Mouse (Mus musculus): ENCODE results near the gene Nr3c2. TPM values are rescaled to one million over a fixed set of nuclear protein-coding genes. Genes with fewer than 3 reads are reported as not detected.
A peak's percentile ranks its signal among the peaks of the same experiment; 100 is the strongest.

Nr3c2 gene
- polyA plus RNA-seq, 1 experiment from 2014 or later = 1.2 TPM

DNA sequence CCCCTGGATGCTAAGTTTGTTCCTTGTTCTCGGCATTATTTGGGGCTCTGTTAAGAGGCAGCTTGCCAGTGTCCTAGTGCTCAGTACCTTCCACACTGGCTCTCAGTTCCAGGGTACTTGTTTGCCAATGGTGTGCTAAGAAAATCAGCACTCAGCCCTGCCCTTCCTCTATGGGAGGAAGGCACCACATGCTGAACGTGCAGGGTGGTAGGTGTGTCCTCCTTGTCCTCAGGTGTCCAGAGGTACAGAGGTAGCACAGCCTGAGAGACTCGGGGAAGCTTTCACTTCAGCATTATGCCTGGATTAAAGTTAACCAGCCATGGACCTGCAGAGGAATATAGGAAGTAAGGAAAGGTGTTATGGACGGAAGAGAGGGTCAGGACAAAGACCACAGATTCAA is 99.0 kb downstream of the Nr3c2 start:
- Histone ChIP-seq H3K4me3 (ENCODE audit: low read depth, low read length) (no peak overlapping the region), H3K27ac (ENCODE audit: low read depth, low read length) (no peak overlapping the region), H3K27me3 (ENCODE audit: control insufficient read depth, insufficient read depth, low read length) (no peaks in the 10 kb centered on the region), H3K9me3 (ENCODE audit: control insufficient read depth, low read length) (no peaks in the 10 kb centered on the region), H3K4me1 (ENCODE audit: control insufficient read depth, insufficient read depth, low read length) (no peaks in the 10 kb centered on the region), H3K36me3 (ENCODE audit: control insufficient read depth, insufficient read depth, low read length) (no peaks in the 10 kb centered on the region), H3K9ac (ENCODE audit: low read length) (no peak overlapping the region), H3K4me2 (no peak overlapping the region)
- ATAC-seq (ENCODE audit: low FRiP score) (no peak), DNase-seq (ENCODE audit: low spot score, missing footprints) (no peak)
- 75% methylated on average over 4 of the region's 4 CpGs for WGBS

- Histone ChIP-seq H3K36me3 (ENCODE audit: control insufficient read depth, insufficient read depth, low read length) (no peaks in the 10 kb centered on the region), H3K9ac (ENCODE audit: low read length) (no peak overlapping the region), H3K27me3 (ENCODE audit: control insufficient read depth, insufficient read depth, low read length) (no peaks in the 10 kb centered on the region), H3K4me1 (ENCODE audit: control insufficient read depth, insufficient read depth, low read length) (peaks cover 3% of the 10 kb centered on the region; the same call in 1 of the 2 replicates), H3K27ac (ENCODE audit: low read depth, low read length) (no peak overlapping the region), H3K4me2 (no peak overlapping the region), H3K9me3 (ENCODE audit: control insufficient read depth, low read length) (no peaks in the 10 kb centered on the region), H3K4me3 (ENCODE audit: low read depth, low read length) (no peak overlapping the region)
- ATAC-seq (ENCODE audit: low FRiP score) (peak; percentile 73), DNase-seq (ENCODE audit: low spot score, missing footprints) (no peak)
- 76% methylated on average over 10 of the region's 10 CpGs for WGBS
Measured at GRCm38 (mm10) chr8:77009425-77009824, 110.2 kb downstream of the Nr3c2 start.

- H3K4me2 ChIP-seq = no peak overlapping the region
- H3K9me3 ChIP-seq (ENCODE audit: control insufficient read depth, low read length) = no peaks in the 10 kb centered on the region
- no peaks in the 10 kb centered on the region for H3K36me3 ChIP-seq (ENCODE audit: control insufficient read depth, insufficient read depth, low read length)
- no peak overlapping the region for H3K9ac ChIP-seq (ENCODE audit: low read length)
- peaks cover 3% of the 10 kb centered on the region; the same call in 1 of the 2 replicates for H3K4me1 ChIP-seq (ENCODE audit: control insufficient read depth, insufficient read depth, low read length)
- no peak for DNase-seq (ENCODE audit: low spot score, missing footprints)
- H3K4me3 ChIP-seq (ENCODE audit: low read depth, low read length) = no peak overlapping the region
- no peak overlapping the region for H3K27ac ChIP-seq (ENCODE audit: low read depth, low read length)
- WGBS = 62% methylated on average over 3 of the region's 3 CpGs
- ATAC-seq (ENCODE audit: low FRiP score) = no peak
- no peaks in the 10 kb centered on the region for H3K27me3 ChIP-seq (ENCODE audit: control insufficient read depth, insufficient read depth, low read length)
Measured at GRCm38 (mm10) chr8:77011985-77012384, 112.7 kb downstream of the Nr3c2 start.

DNA sequence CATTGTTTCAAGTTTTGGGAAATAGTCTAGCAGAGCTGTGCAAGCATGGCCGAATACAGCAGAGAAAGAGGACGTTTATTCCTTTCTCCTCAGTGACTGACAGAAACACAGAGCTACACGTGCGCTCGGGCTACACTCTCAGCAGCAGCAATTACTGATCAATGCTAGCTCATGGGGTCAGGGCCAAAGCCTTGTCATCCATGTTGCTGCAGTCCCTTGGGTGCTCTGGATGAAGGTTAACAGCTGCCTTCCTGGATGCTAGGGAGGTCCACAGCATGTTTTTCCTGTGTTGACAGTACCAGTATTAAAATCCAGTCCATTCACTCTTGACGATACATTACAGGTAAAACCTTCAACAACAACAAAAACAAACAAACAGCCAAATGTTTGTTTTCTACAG is 113.4 kb downstream of the Nr3c2 start:
- WGBS = 78% methylated on average over 6 of the region's 6 CpGs
- no peak for DNase-seq (ENCODE audit: low spot score, missing footprints)

GRCm38 (mm10) chr8:77016713-77017112 is 117.5 kb downstream of the Nr3c2 start:
- 90% methylated on average over 3 of the region's 3 CpGs for WGBS
- H3K9me3 ChIP-seq (ENCODE audit: control insufficient read depth, low read length) = no peaks in the 10 kb centered on the region
- DNase-seq (ENCODE audit: low spot score, missing footprints) (no peak), ATAC-seq (ENCODE audit: low FRiP score) (no peak)
- no peak overlapping the region for H3K27ac ChIP-seq (ENCODE audit: low read depth, low read length)
- peaks cover 3% of the 10 kb centered on the region; the same call in 1 of the 2 replicates for H3K4me1 ChIP-seq (ENCODE audit: control insufficient read depth, insufficient read depth, low read length)
- no peak overlapping the region for H3K4me3 ChIP-seq (ENCODE audit: low read depth, low read length)
- no peak overlapping the region for H3K9ac ChIP-seq (ENCODE audit: low read length)
- H3K27me3 ChIP-seq (ENCODE audit: control insufficient read depth, insufficient read depth, low read length) = no peaks in the 10 kb centered on the region
- no peaks in the 10 kb centered on the region for H3K36me3 ChIP-seq (ENCODE audit: control insufficient read depth, insufficient read depth, low read length)
- H3K4me2 ChIP-seq = no peak overlapping the region

More for the DNA sequence above, 113.4 kb downstream of the Nr3c2 start:
- Histone ChIP-seq H3K9ac (ENCODE audit: low read length) (no peak overlapping the region), H3K36me3 (ENCODE audit: control insufficient read depth, insufficient read depth, low read length) (no peaks in the 10 kb centered on the region), H3K27me3 (ENCODE audit: control insufficient read depth, insufficient read depth, low read length) (no peaks in the 10 kb centered on the region), H3K4me1 (ENCODE audit: control insufficient read depth, insufficient read depth, low read length) (peaks cover 3% of the 10 kb centered on the region; the same call in 1 of the 2 replicates), H3K4me3 (ENCODE audit: low read depth, low read length) (no peak overlapping the region), H3K27ac (ENCODE audit: low read depth, low read length) (no peak overlapping the region), H3K4me2 (no peak overlapping the region), H3K9me3 (ENCODE audit: control insufficient read depth, low read length) (no peaks in the 10 kb centered on the region)
- no peak for ATAC-seq (ENCODE audit: low FRiP score)

GRCm38 (mm10) chr8:77023837-77024710 is 124.8 kb downstream of the Nr3c2 start:
- Histone ChIP-seq H3K4me1 (ENCODE audit: control insufficient read depth, insufficient read depth, low read length) (no peaks in the 10 kb centered on the region), H3K27me3 (ENCODE audit: control insufficient read depth, insufficient read depth, low read length) (no peaks in the 10 kb centered on the region), H3K9ac (ENCODE audit: low read length) (no peak overlapping the region), H3K27ac (ENCODE audit: low read depth, low read length) (no peak overlapping the region), H3K4me3 (ENCODE audit: low read depth, low read length) (no peak overlapping the region), H3K4me2 (no peak overlapping the region), H3K36me3 (ENCODE audit: control insufficient read depth, insufficient read depth, low read length) (no peaks in the 10 kb centered on the region), H3K9me3 (ENCODE audit: control insufficient read depth, low read length) (no peaks in the 10 kb centered on the region)
- ATAC-seq (ENCODE audit: low FRiP score) = no peak
- DNase-seq (ENCODE audit: low spot score, missing footprints) = peak; percentile 70
- WGBS = 88% methylated on average over 13 of the region's 13 CpGs

- Histone ChIP-seq H3K27me3 (ENCODE audit: control insufficient read depth, insufficient read depth, low read length) (no peaks in the 10 kb centered on the region), H3K9ac (ENCODE audit: low read length) (no peak overlapping the region), H3K27ac (ENCODE audit: low read depth, low read length) (no peak overlapping the region), H3K4me1 (ENCODE audit: control insufficient read depth, insufficient read depth, low read length) (no peaks in the 10 kb centered on the region), H3K4me3 (ENCODE audit: low read depth, low read length) (no peak overlapping the region), H3K9me3 (ENCODE audit: control insufficient read depth, low read length) (no peaks in the 10 kb centered on the region), H3K4me2 (no peak overlapping the region), H3K36me3 (ENCODE audit: control insufficient read depth, insufficient read depth, low read length) (no peaks in the 10 kb centered on the region)
- ATAC-seq (ENCODE audit: low FRiP score) = no peak
- DNase-seq (ENCODE audit: low spot score, missing footprints) = no peak
- WGBS = 96% methylated on average over 3 of the region's 3 CpGs
Measured at GRCm38 (mm10) chr8:77031213-77031612, 132.0 kb downstream of the Nr3c2 start.

DNA sequence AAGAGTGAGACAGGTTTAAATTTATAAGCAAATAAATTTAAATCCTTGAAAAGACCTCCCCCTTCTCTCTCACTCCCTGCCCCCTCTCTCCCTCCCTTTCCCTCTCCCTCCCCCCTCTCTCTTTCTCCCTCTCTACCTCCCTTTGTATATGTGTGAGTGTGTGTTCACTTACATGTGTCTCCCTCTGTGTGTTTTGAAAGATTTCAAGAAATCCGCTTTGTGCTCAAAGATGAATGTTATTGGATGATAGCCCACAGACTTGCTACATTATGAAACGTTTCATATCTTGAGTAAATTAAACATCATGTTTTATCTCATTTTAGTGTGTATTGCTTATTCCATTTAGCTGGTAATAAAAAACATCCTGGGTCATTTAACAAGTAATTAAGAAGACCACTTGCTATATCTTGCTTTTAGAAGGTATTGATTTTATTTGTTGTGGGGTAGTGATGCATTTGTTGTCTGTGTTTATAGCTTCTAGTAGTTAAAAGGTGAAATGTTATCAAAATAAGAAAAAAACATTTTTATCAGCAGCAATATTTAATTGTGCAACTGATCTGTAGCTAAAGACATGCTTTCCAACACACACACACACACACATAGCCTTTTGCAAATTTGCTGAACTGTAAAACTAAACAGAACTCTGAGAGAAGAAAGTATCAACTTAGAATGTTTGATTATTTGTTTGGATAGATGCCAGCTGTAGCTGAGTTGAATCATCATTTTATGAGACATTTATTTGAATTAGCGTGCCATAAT is 134.6 kb downstream of the Nr3c2 start:
- DNase-seq (ENCODE audit: low spot score, missing footprints) = no peak
- Histone ChIP-seq H3K9me3 (ENCODE audit: control insufficient read depth, low read length) (no peaks in the 10 kb centered on the region), H3K4me1 (ENCODE audit: control insufficient read depth, insufficient read depth, low read length) (no peaks in the 10 kb centered on the region), H3K9ac (ENCODE audit: low read length) (no peak overlapping the region), H3K36me3 (ENCODE audit: control insufficient read depth, insufficient read depth, low read length) (no peaks in the 10 kb centered on the region), H3K27ac (ENCODE audit: low read depth, low read length) (no peak overlapping the region), H3K4me2 (no peak overlapping the region), H3K27me3 (ENCODE audit: control insufficient read depth, insufficient read depth, low read length) (no peaks in the 10 kb centered on the region), H3K4me3 (ENCODE audit: low read depth, low read length) (no peak overlapping the region)
- ATAC-seq (ENCODE audit: low FRiP score) = no peak
- 91% methylated on average over 3 of the region's 3 CpGs for WGBS

- Histone ChIP-seq H3K4me3 (ENCODE audit: low read depth, low read length) (no peak overlapping the region), H3K27me3 (ENCODE audit: control insufficient read depth, insufficient read depth, low read length) (no peaks in the 10 kb centered on the region), H3K4me2 (no peak overlapping the region), H3K9ac (ENCODE audit: low read length) (no peak overlapping the region), H3K9me3 (ENCODE audit: control insufficient read depth, low read length) (no peaks in the 10 kb centered on the region), H3K27ac (ENCODE audit: low read depth, low read length) (no peak overlapping the region), H3K4me1 (ENCODE audit: control insufficient read depth, insufficient read depth, low read length) (no peaks in the 10 kb centered on the region), H3K36me3 (ENCODE audit: control insufficient read depth, insufficient read depth, low read length) (no peaks in the 10 kb centered on the region)
- DNase-seq (ENCODE audit: low spot score, missing footprints) (peak; percentile 64), ATAC-seq (ENCODE audit: low FRiP score) (no peak)
- WGBS = 96% methylated on average over 7 of the region's 7 CpGs
Measured at GRCm38 (mm10) chr8:77034465-77034829, 135.2 kb downstream of the Nr3c2 start.

All from midbrain, embryonic 11.5 days (tissue).